Mouse (Mus musculus) right cerebral cortex, postnatal 10 days (tissue): ENCODE results near the gene Gstt1.
A peak's percentile ranks its signal among the peaks of the same experiment; 100 is the strongest.

Source experiments
- DNase-seq, 2 experiments: peaks; one replicate each; pipeline ENCODE4 v3.0.0; 2021; ENCODE audit warnings: low spot score in 2 of 2

Gstt1 gene

GRCm38 (mm10) chr10:75764519-75765473, 33.6 kb downstream of the Gstt1 start:
- peak; percentile 68 to 72 for DNase-seq

DNA sequence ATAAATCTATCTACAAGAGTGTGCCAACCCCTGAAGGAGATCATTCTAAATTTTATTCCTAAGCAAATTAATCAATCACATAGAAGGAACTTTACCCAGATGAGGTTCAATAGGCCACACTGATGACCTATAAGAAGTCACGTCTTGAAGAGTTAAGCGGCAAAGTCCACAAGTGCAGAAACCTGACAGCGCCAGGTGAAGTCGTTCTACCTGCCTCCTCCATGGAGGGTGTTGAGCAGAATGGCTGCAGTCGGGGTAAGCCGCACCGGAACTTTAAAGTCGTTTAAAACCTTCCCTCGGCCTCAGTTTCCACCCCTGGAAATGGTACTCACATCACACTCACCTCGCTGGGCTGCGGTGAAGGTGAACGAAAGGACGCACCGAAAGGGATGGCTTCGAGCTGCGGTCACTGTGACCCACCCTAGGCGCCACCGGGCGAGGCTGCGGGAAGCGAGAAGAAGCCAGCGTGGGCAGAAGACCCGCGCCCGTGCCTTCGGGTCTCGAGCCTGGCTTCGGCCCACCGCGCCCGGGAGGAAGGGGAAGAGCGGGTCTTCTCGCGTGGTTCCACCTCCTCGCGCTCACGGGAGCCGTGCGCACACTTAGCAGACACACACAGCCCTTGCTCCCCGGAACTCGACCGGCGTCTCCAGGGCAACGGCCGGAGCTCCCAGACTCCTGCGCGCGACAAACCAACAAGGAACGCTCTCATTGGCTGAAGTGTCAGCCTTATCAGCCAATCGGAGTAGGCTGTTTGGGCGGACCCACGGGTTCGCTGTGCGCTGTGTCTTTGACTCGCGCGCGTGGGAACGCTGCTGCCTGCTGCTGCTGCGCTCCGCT, 34.5 kb downstream of the Gstt1 start, which contains the start of gene Cabin1:
Gene Cabin1, minus strand, starts transcription at position 660 of the 837 bp plus-strand sequence.
- DNase-seq: peak; percentile 99

GRCm38 (mm10) chr10:75762413-75762812, 36.0 kb downstream of the Gstt1 start:
- no peak for DNase-seq

- DNase-seq: no peak
Observed at GRCm38 (mm10) chr10:75760311-75760710, 38.1 kb downstream of the Gstt1 start.

GRCm38 (mm10) chr10:75756719-75757118, 41.7 kb downstream of the Gstt1 start:
- no peak for DNase-seq

DNA sequence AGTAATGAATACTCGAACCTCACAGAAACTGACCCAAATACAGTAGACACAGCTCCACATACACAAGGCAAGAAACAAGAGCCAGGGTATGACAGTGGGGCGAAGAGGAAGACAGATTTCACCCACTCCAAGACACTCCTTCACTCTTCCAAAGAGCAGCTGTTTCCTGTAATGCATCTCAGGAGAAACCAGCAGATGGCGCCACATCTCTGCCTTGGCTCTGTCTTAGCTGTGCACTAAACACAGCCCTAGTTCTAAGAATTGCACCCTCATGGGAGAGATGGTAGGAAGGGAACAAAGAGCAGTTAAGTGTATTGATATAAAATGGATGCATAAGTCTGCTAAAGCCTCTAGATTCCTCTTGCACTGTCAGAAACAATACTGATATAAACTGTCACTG, 54.4 kb downstream of the Gstt1 start:
- peak; percentile 89 to 91 for DNase-seq

DNA sequence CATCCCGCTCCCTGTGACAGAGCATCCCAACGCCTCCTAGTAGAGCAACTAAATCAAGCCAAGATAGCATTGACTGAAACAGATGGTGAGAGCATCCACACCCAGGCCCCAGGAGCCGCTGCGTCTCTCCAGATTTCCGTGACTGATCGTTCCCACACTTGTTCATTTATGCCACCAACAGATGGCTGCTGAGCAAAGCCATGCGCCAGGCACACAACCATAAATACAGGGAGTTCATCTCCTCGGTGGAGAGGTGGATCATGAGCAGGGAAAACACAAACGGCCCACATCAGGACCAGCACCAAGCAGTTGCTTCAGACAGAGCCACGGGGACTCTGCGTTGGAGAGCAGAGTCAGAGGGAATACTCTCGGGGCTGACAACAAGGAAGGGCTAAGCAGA, 55.0 kb downstream of the Gstt1 start:
- peak; percentile 74 to 84 for DNase-seq

- DNase-seq: no peak
Observed at GRCm38 (mm10) chr10:75740866-75741265, 57.5 kb downstream of the Gstt1 start.
